Mouse (Mus musculus) adipocyte (in vitro differentiated cells): ENCODE measurements around the gene Cd59a.
"Not testable (repeated sequence)": the region's sequence is repeated elsewhere in the genome, so short reads cannot be mapped to it uniquely, and the experiment has no call there.

ENCODE experiments used
- DNase-seq: peaks from one replicate; pipeline ENCODE4 v3.0.0-alpha.2; 2016; ENCODE audit warnings: low spot score

Gene Cd59a

GRCm38 (mm10) chr2:104109021-104109420, 13.4 kb downstream of the Cd59a start:
- DNase-seq: not testable (repeated sequence)

GRCm38 (mm10) chr2:104109528-104109927, 13.9 kb downstream of the Cd59a start:
- no peak for DNase-seq

GRCm38 (mm10) chr2:104110031-104110430, 14.4 kb downstream of the Cd59a start:
- DNase-seq: no peak

GRCm38 (mm10) chr2:104111170-104111797, 15.7 kb downstream of the Cd59a start:
- not testable (repeated sequence) for DNase-seq

GRCm38 (mm10) chr2:104113563-104113962, 18.0 kb downstream of the Cd59a start:
- DNase-seq: not testable (repeated sequence)

GRCm38 (mm10) chr2:104114898-104115297, 19.3 kb downstream of the Cd59a start:
- DNase-seq: no peak

GRCm38 (mm10) chr2:104117173-104117572, 21.6 kb downstream of the Cd59a start:
- DNase-seq: not testable (repeated sequence)

- no peak for DNase-seq
These were observed 23.5 kb downstream of the Cd59a start for GRCm38 (mm10) chr2:104119097-104119496.

GRCm38 (mm10) chr2:104120312-104120711, 24.7 kb downstream of the Cd59a start:
- peak; percentile 37 for DNase-seq

GRCm38 (mm10) chr2:104121681-104122504, 26.3 kb downstream of the Cd59a start:
- DNase-seq: no peak

GRCm38 (mm10) chr2:104122505-104123378, 27.1 kb downstream of the Cd59a start, which contains the start of gene A930018P22Rik:
Gene A930018P22Rik, plus strand, starts transcription at chr2:104122769.
- peak; percentile 69 for DNase-seq

GRCm38 (mm10) chr2:104123540-104123939, 27.9 kb downstream of the Cd59a start:
- DNase-seq: no peak

- DNase-seq: no peak
These were observed 28.5 kb downstream of the Cd59a start for GRCm38 (mm10) chr2:104124071-104124470.

GRCm38 (mm10) chr2:104128803-104129531, 33.4 kb downstream of the Cd59a start:
- DNase-seq: no peak

- DNase-seq: no peak
These were observed 34.6 kb downstream of the Cd59a start for GRCm38 (mm10) chr2:104130165-104130564.

GRCm38 (mm10) chr2:104130969-104131368, 35.4 kb downstream of the Cd59a start:
- no peak for DNase-seq

- no peak for DNase-seq
These were observed 36.8 kb downstream of the Cd59a start for GRCm38 (mm10) chr2:104132266-104132859.

GRCm38 (mm10) chr2:104133042-104133810, 37.6 kb downstream of the Cd59a start:
- DNase-seq: no peak

- DNase-seq: peak; percentile 91
These were observed 38.8 kb downstream of the Cd59a start for GRCm38 (mm10) chr2:104134150-104135056.
